Mouse (Mus musculus) hindbrain, postnatal 0 days (tissue): ENCODE results near the gene Pm20d1. TPM values are rescaled to one million over a fixed set of nuclear protein-coding genes. Genes with fewer than 3 reads are reported as not detected.

Experiments used
- ATAC-seq: fragments of 200-750 bp; cut with Nextera tagmentation; 2 replicates; pipeline ENCODE4 v1.8.0; 2017; ENCODE audit warnings: mild to moderate bottlenecking, moderate TSS enrichment, moderate library complexity
- DNase-seq: peaks from one replicate; pipeline ENCODE4 v3.0.0-alpha.2; 2015; ENCODE audit warnings: low spot score
- H3K27ac ChIP-seq: fragments of 300-500 bp; sonication (generic); 2 replicates; pipeline ENCODE4 v1.5.1; 2014; ENCODE audit warnings: mild to moderate bottlenecking
- H3K27me3 ChIP-seq: fragments of 300-500 bp; sonication (generic); 2 replicates; pipeline ENCODE4 v1.6.1; 2014; ENCODE audit warnings: low read length, mixed read lengths; ENCODE audit not compliant: insufficient read depth
- H3K36me3 ChIP-seq: fragments of 300-500 bp; sonication (generic); 2 replicates; pipeline ENCODE4 v1.6.1; 2014; ENCODE audit warnings: low read length, mixed read lengths; ENCODE audit not compliant: insufficient read depth
- H3K4me1 ChIP-seq: fragments of 300-500 bp; sonication (generic); 2 replicates; pipeline ENCODE4 v1.6.1; 2014; ENCODE audit warnings: antibody characterized with exemption, low read length, mixed read lengths; ENCODE audit not compliant: insufficient read depth
- H3K4me2 ChIP-seq: fragments of 300-500 bp; sonication (generic); 2 replicates; pipeline ENCODE4 v1.6.1; 2014; ENCODE audit warnings: low read depth, mild to moderate bottlenecking, low read length, moderate library complexity, mixed read lengths
- H3K4me3 ChIP-seq: fragments of 300-500 bp; sonication (generic); 2 replicates; pipeline ENCODE4 v1.5.1; 2014; ENCODE audit warnings: low read length
- H3K9ac ChIP-seq: fragments of 300-500 bp; sonication (generic); replicated peaks from 2 replicates; pipeline ENCODE4 v1.6.1; 2014; ENCODE audit warnings: mild to moderate bottlenecking, low read length, moderate library complexity, mixed read lengths
- H3K9me3 ChIP-seq: fragments of 300-500 bp; sonication (generic); 2 replicates; pipeline ENCODE4 v1.6.1; 2016; ENCODE audit warnings: low read length, mixed read lengths
- CTCF ChIP-seq: IDR thresholded peaks from 2 replicates; pipeline ENCODE4 v1.5.1; 2016; ENCODE audit warnings: antibody characterized with exemption, control low read depth, low read depth
- WGBS: fragments of 180-500 bp; shearing (Covaris S2); extraction: QIAGEN DNeasy Blood & Tissue Kit; methylation state at CpG from one replicate; pipeline ENCODE4 v1.1.7; 2014; 5-methylcytosine and 5-hydroxymethylcytosine counted together
- polyA plus RNA-seq: library from polyadenylated mRNA; unstranded; fragments of >200 nt; fragmentation: Nextera tagmentation; extraction: Ambion mirVana; gene quantifications from 2 replicates; pipeline ENCODE4 v1.2.1, GENCODE M21; 2015
- total RNA-seq: library from RNA; depleted of rRNA; stranded (reverse); fragments of >200 nt; gene quantifications from 2 replicates; pipeline ENCODE4 v1.2.3, GENCODE M21; 2014

Pm20d1 gene
- total and polyA plus RNA-seq, 2 experiments from 2014 or later: 0.60 to 0.63 TPM

DNA sequence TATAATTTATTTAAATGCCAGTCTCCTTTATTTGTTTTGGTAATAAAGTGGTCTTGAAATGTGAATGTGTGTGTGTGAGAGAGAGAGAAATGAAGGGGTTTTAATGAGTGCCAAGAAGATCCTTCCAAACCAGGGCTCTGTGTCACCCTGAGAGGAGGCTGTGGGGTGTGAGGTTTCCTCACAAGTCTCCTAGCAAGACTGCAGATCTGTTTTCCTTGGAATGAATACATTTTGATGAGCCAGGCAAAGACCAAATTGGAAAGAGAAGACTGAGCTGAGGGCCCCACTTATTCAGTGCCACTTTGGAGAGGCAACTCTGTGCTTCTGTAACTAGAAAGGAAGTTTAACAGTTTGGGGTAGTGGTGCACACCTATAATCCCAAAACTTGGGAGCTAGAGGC, 25.7 kb upstream of the Pm20d1 start:
- no peak for TF ChIP-seq CTCF
- Histone ChIP-seq H3K4me3 (no peak overlapping the region), H3K27ac (peak overlapping the region; percentile 26; the same call in 1 of the 2 replicates), H3K9ac (no peak overlapping the region), H3K9me3 (no peaks in the 10 kb centered on the region), H3K4me1 (no peaks in the 10 kb centered on the region), H3K27me3 (no peaks in the 10 kb centered on the region), H3K36me3 (no peaks in the 10 kb centered on the region), H3K4me2 (no peak overlapping the region)
- DNase-seq: no peak
- no peak for ATAC-seq

DNA sequence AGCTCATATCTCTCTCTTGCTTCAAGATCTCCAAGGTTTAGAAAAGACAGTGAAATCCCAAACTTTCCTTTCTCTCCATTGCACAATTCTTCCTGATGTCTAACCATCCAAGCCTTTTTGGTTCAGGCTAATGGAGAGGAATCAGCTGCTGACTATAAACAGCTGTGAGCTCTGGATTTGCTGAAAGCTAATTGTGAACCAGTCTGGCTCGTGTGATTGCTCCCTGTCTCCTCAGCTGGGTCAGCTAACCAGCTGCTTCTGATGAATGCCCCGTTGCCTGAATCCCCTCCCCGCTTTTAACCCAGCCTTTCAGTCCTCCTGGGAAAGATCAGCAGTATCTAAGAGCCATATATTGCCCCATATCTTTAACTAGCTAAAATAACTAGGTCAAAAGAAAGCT, 2.6 kb upstream of the Pm20d1 start:
- ATAC-seq: no peak

DNA sequence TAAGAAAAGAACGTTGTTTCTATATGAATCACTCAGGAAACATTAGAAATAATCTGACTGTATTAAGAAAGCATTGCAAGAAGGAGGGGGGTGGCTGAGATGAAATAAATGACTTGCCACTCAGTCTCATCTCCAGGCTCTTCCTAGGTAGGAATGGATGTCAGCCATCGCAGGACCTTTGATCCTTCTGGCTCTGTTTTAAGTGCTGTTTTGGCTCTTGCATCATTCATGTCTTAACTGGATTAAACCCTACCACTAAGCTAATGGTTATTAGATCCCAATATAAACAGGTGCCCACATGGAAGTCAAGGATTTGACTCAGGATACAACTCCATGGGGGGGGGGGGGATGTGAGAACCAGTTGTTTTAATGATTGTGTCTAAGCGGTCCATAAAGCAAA, 2.0 kb upstream of the Pm20d1 start:
- no peak for TF ChIP-seq CTCF
- H3K27ac ChIP-seq: no peak overlapping the region
- ATAC-seq (no peak), DNase-seq (no peak)
- 84% methylated on average over 3 of the region's 3 CpGs for WGBS
- no peak overlapping the region for H3K9ac ChIP-seq
- H3K27me3 ChIP-seq: no peaks in the 10 kb centered on the region
- H3K4me2 ChIP-seq: no peak overlapping the region
- H3K4me1 ChIP-seq: no peaks in the 10 kb centered on the region
- no peak overlapping the region for H3K4me3 ChIP-seq
- no peaks in the 10 kb centered on the region for H3K36me3 ChIP-seq
- H3K9me3 ChIP-seq: no peaks in the 10 kb centered on the region

More for the DNA sequence above, 2.6 kb upstream of the Pm20d1 start:
- H3K9me3 ChIP-seq: no peaks in the 10 kb centered on the region
- H3K27ac ChIP-seq: no peak overlapping the region
- H3K9ac ChIP-seq: no peak overlapping the region
- no peak overlapping the region for H3K4me2 ChIP-seq
- peak; percentile 13 for DNase-seq
- H3K4me1 ChIP-seq: no peaks in the 10 kb centered on the region
- TF ChIP-seq CTCF: no peak
- H3K4me3 ChIP-seq: no peak overlapping the region
- no peaks in the 10 kb centered on the region for H3K36me3 ChIP-seq
- H3K27me3 ChIP-seq: no peaks in the 10 kb centered on the region
- 29% methylated on average over 3 of the region's 3 CpGs for WGBS

DNA sequence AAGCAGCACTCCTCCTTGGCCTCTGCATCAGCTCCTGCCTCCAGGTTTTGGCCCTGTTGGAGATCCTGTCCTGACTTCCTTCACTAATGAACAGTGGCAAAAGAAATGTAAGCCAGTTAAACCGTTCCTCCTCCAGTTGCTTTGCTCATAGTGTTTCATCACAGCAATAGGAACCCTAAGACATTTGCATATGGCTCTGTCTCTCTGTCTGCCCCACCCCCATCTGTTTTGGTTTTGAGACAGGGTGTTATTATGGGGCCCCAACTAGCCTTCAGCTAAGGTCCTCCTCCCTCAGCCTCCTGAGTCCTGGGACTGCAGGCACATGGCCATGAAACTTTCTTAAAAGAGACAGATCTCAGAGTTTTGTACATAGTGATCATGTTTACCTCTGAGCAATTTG, 2.8 kb downstream of the Pm20d1 start:
- 46% methylated on average over 1 of the region's 1 CpGs for WGBS

GRCm38 (mm10) chr1:131801071-131801470, 3.9 kb downstream of the Pm20d1 start:
- Histone ChIP-seq H3K9me3 (no peaks in the 10 kb centered on the region), H3K27me3 (no peaks in the 10 kb centered on the region)
- WGBS: 91% methylated on average over 8 of the region's 8 CpGs

More for the DNA sequence above, 2.8 kb downstream of the Pm20d1 start:
- H3K27me3 ChIP-seq: no peaks in the 10 kb centered on the region
- H3K27ac ChIP-seq: no peak overlapping the region
- H3K4me2 ChIP-seq: no peak overlapping the region
- H3K4me3 ChIP-seq: no peak overlapping the region
- no peak overlapping the region for H3K9ac ChIP-seq
- H3K9me3 ChIP-seq: no peaks in the 10 kb centered on the region
- no peaks in the 10 kb centered on the region for H3K36me3 ChIP-seq
- ATAC-seq: no peak
- TF ChIP-seq CTCF: no peak
- H3K4me1 ChIP-seq: no peaks in the 10 kb centered on the region
- DNase-seq: no peak

GRCm38 (mm10) chr1:131802652-131803051, 5.5 kb downstream of the Pm20d1 start:
- peak; percentile 15 for DNase-seq
- Histone ChIP-seq H3K4me1 (no peaks in the 10 kb centered on the region), H3K36me3 (no peaks in the 10 kb centered on the region), H3K9ac (no peak overlapping the region), H3K4me2 (no peak overlapping the region), H3K27ac (no peak overlapping the region), H3K9me3 (no peaks in the 10 kb centered on the region), H3K4me3 (no peak overlapping the region), H3K27me3 (no peaks in the 10 kb centered on the region)
- ATAC-seq: no peak
- no peak for TF ChIP-seq CTCF
- WGBS: 70% methylated on average over 5 of the region's 5 CpGs

More at GRCm38 (mm10) chr1:131801071-131801470, 3.9 kb downstream of the Pm20d1 start:
- no peak for DNase-seq
- no peak for ATAC-seq
- H3K4me2 ChIP-seq: no peak overlapping the region
- H3K27ac ChIP-seq: no peak overlapping the region
- no peaks in the 10 kb centered on the region for H3K36me3 ChIP-seq
- H3K4me1 ChIP-seq: no peaks in the 10 kb centered on the region
- H3K4me3 ChIP-seq: no peak overlapping the region
- TF ChIP-seq CTCF: no peak
- H3K9ac ChIP-seq: no peak overlapping the region

- no peak for TF ChIP-seq CTCF
- Histone ChIP-seq H3K4me1 (no peaks in the 10 kb centered on the region), H3K4me2 (no peak overlapping the region), H3K9ac (no peak overlapping the region), H3K27ac (no peak overlapping the region), H3K9me3 (no peaks in the 10 kb centered on the region), H3K4me3 (no peak overlapping the region), H3K36me3 (no peaks in the 10 kb centered on the region), H3K27me3 (no peaks in the 10 kb centered on the region)
- DNase-seq: no peak
- ATAC-seq: no peak
- 92% methylated on average over 3 of the region's 3 CpGs for WGBS
Observed at GRCm38 (mm10) chr1:131804166-131804565, 7.0 kb downstream of the Pm20d1 start.
